Mouse (Mus musculus) thymus, postnatal 0 days (tissue): ENCODE measurements around the gene Ppip5k1. TPM values are rescaled to one million over a fixed set of nuclear protein-coding genes. Genes with fewer than 3 reads are reported as not detected.

Experiments used
- polyA plus RNA-seq: library from polyadenylated mRNA; unstranded; fragments of >200 nt; fragmentation: Nextera tagmentation; extraction: Ambion mirVana; gene quantifications from 2 replicates; pipeline ENCODE4 v1.2.1, GENCODE M21; 2015

Gene Ppip5k1
- polyA plus RNA-seq, 1 experiment from 2014 or later, result 8.5 TPM

Other genes with a start within 250 kb of the Ppip5k1 start
- 0.37 and 0.38 TPM in 2 replicates for gene Tgm7, start 245.6 kb downstream of the Ppip5k1 start, polyA plus RNA-seq
- gene Adal, start 215.0 kb downstream of the Ppip5k1 start, polyA plus RNA-seq, result 20.3 and 21.3 TPM in 2 replicates
- 23.4 and 25.5 TPM in 2 replicates for gene Lcmt2, start 214.7 kb downstream of the Ppip5k1 start, polyA plus RNA-seq
- gene Tubgcp4, start 184.7 kb downstream of the Ppip5k1 start, polyA plus RNA-seq, result 45.5 and 51.2 TPM in 2 replicates
- gene Zscan29, start 184.3 kb downstream of the Ppip5k1 start, polyA plus RNA-seq, result 9.4 and 11.5 TPM in 2 replicates
- 23.0 and 24.3 TPM in 2 replicates for gene Trp53bp1, start 84.0 kb downstream of the Ppip5k1 start, polyA plus RNA-seq
- 0.28 and 0.39 TPM in 2 replicates for gene Map1a, start 65.8 kb downstream of the Ppip5k1 start, polyA plus RNA-seq
- 5.9 and 7.0 TPM in 2 replicates for gene Ckmt1, start 2.3 kb upstream of the Ppip5k1 start, polyA plus RNA-seq
- gene Strc, start 31.8 kb upstream of the Ppip5k1 start, polyA plus RNA-seq, result 0.07 TPM in 1 of 2 replicates, not detected in the other
- 319 and 390 TPM in 2 replicates for gene Pdia3, start 58.4 kb upstream of the Ppip5k1 start, polyA plus RNA-seq
- gene Catsper2, start 58.4 kb upstream of the Ppip5k1 start, polyA plus RNA-seq, result 1.6 and 2.1 TPM in 2 replicates
- gene Ell3, start 88.9 kb upstream of the Ppip5k1 start, polyA plus RNA-seq, result 1.6 TPM in 2 replicates
- gene Serf2, start 93.8 kb upstream of the Ppip5k1 start, polyA plus RNA-seq, result 522 and 560 TPM in 2 replicates
- gene Hypk, start 97.9 kb upstream of the Ppip5k1 start, polyA plus RNA-seq, result 111 and 114 TPM in 2 replicates
- 0.14 and 0.27 TPM in 2 replicates for gene Serinc4, start 101.4 kb upstream of the Ppip5k1 start, polyA plus RNA-seq
- 55.0 and 56.2 TPM in 2 replicates for gene Mfap1b, start 118.7 kb upstream of the Ppip5k1 start, polyA plus RNA-seq
- gene Mfap1a, start 151.3 kb upstream of the Ppip5k1 start, polyA plus RNA-seq, result 30.6 and 34.0 TPM in 2 replicates
- gene Wdr76, start 151.3 kb upstream of the Ppip5k1 start, polyA plus RNA-seq, result 21.5 and 23.5 TPM in 2 replicates